Mouse (Mus musculus) hindbrain, embryonic 13.5 days (tissue): Measurements from ENCODE around the gene Cers5. TPM values are rescaled to one million over a fixed set of nuclear protein-coding genes. Genes with fewer than 3 reads are reported as not detected.

Source experiments
- ATAC-seq: fragments of 200-750 bp; cut with Nextera tagmentation; 2 replicates; pipeline ENCODE4 v1.8.0; 2017; ENCODE audit warnings: moderate TSS enrichment; ENCODE audit not compliant: low FRiP score
- H3K27ac ChIP-seq: fragments of 300-500 bp; sonication (generic); 2 replicates; pipeline ENCODE4 v1.5.1; 2015; ENCODE audit warnings: inconsistent platforms, mild to moderate bottlenecking, moderate library complexity
- H3K27me3 ChIP-seq: fragments of 300-500 bp; sonication (generic); 2 replicates; pipeline ENCODE4 v1.6.1; 2015; ENCODE audit warnings: mild to moderate bottlenecking, inconsistent platforms
- H3K36me3 ChIP-seq: fragments of 300-500 bp; sonication (generic); 2 replicates; pipeline ENCODE4 v1.6.1; 2015; ENCODE audit warnings: mild to moderate bottlenecking, inconsistent platforms
- H3K4me1 ChIP-seq: fragments of 300-500 bp; sonication (generic); replicated peaks from 2 replicates; pipeline ENCODE4 v1.6.1; 2015; ENCODE audit warnings: inconsistent platforms
- H3K4me2 ChIP-seq: fragments of 300-500 bp; sonication (generic); 2 replicates; pipeline ENCODE4 v1.6.1; 2015; ENCODE audit warnings: inconsistent platforms, mild to moderate bottlenecking, moderate library complexity
- H3K4me3 ChIP-seq: fragments of 300-500 bp; sonication (generic); 2 replicates; pipeline ENCODE4 v1.5.1; 2015; ENCODE audit warnings: mild to moderate bottlenecking, inconsistent platforms
- H3K9ac ChIP-seq: fragments of 300-500 bp; sonication (generic); 2 replicates; pipeline ENCODE4 v1.6.1; 2015; ENCODE audit warnings: mild to moderate bottlenecking, inconsistent platforms
- H3K9me3 ChIP-seq: fragments of 300-500 bp; sonication (generic); 2 replicates; pipeline ENCODE4 v1.6.1; 2016; ENCODE audit warnings: inconsistent platforms
- WGBS: fragments of 180-500 bp; shearing (Covaris S2); methylation state at CpG from one replicate; pipeline ENCODE4 v1.1.7; 2015; 5-methylcytosine and 5-hydroxymethylcytosine counted together
- polyA plus RNA-seq: library from polyadenylated mRNA; unstranded; fragments of >200 nt; fragmentation: Nextera tagmentation; extraction: Ambion mirVana; gene quantifications from 2 replicates; pipeline ENCODE4 v1.2.1, GENCODE M21; 2015

The Cers5 gene
- polyA plus RNA-seq, 1 experiment from 2014 or later = 74.3 TPM

- 39% methylated on average over 20 of the region's 20 CpGs for WGBS
- peaks cover 20% of the 10 kb centered on the region for H3K4me1 ChIP-seq
- no peak overlapping the region for H3K27ac ChIP-seq
- no peak overlapping the region for H3K4me2 ChIP-seq
- H3K27me3 ChIP-seq = no peaks in the 10 kb centered on the region
- H3K36me3 ChIP-seq = peaks cover 65% of the 10 kb centered on the region
- no peaks in the 10 kb centered on the region for H3K9me3 ChIP-seq
- peak overlapping the region; percentile 46; the same call in 1 of the 2 replicates for H3K9ac ChIP-seq
- no peak for ATAC-seq
- H3K4me3 ChIP-seq = no peak overlapping the region
These were observed 74.1 kb downstream of the Cers5 start for GRCm38 (mm10) chr15:99698533-99699085.

GRCm38 (mm10) chr15:99697309-99697708 is 75.4 kb downstream of the Cers5 start:
- Histone ChIP-seq H3K9me3 (no peaks in the 10 kb centered on the region), H3K4me1 (peaks cover 22% of the 10 kb centered on the region), H3K4me3 (no peak overlapping the region), H3K27ac (no peak overlapping the region), H3K9ac (no peak overlapping the region), H3K27me3 (no peaks in the 10 kb centered on the region), H3K36me3 (peaks cover 72% of the 10 kb centered on the region), H3K4me2 (no peak overlapping the region)
- 40% methylated on average over 2 of the region's 2 CpGs for WGBS
- no peak for ATAC-seq

DNA sequence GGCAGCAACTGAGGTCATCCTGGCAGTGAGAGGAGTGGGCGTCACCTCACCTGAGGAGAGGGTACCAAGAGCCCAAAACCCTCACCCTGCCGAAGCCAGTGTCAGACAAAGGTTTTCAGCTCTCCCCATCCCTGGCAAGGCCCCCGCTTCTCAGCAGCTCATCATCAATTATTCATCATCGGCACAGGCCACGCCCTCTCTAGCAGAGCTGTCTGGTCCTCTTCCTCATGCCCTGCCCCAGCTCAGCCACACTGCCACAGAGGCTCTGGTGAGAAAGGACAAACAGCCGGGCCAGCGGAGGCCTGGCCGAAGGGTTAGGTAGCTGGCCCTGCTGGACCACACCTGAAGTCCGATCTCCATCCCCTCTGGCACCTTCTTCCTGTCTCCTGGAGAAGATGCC is 80.7 kb downstream of the Cers5 start:
- ATAC-seq = 0 out of 2 replicates have a peak, but pooled peaks have one; percentile 32
- peaks cover 45% of the 10 kb centered on the region for H3K4me1 ChIP-seq
- peak overlapping the region; percentile 26; the same call in 1 of the 2 replicates for H3K4me2 ChIP-seq

DNA sequence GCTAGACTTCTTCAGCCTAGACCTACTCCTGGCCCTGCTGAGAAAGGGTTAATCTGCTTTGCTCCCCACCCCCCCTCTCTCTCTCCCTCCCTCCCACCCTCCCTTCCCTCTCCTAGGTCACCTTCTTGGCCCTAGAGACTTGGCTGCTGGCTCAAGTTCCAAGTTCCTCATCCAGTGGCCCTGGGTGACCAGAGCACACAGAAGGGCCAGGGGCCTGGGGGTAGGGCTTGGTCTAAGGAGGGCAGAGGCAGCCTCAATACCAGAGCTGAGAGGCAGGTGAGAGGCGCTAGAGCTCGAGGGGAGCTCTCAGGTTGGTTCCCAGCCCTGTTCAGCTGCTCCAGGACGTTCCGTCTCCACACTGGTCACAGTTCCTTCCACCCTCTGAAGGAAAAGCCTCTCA is 81.8 kb downstream of the Cers5 start:
- WGBS = 27% methylated on average over 4 of the region's 4 CpGs
- H3K27me3 ChIP-seq = no peaks in the 10 kb centered on the region
- H3K4me1 ChIP-seq = peaks cover 45% of the 10 kb centered on the region
- no peak for ATAC-seq
- H3K4me2 ChIP-seq = no peak overlapping the region
- H3K27ac ChIP-seq = peak overlapping the region; percentile 71
- H3K9ac ChIP-seq = peak overlapping the region; percentile 35
- no peak overlapping the region for H3K4me3 ChIP-seq
- peaks cover 49% of the 10 kb centered on the region for H3K36me3 ChIP-seq
- no peaks in the 10 kb centered on the region for H3K9me3 ChIP-seq

More for the DNA sequence above, 80.7 kb downstream of the Cers5 start:
- Histone ChIP-seq H3K27me3 (no peaks in the 10 kb centered on the region), H3K9me3 (no peaks in the 10 kb centered on the region), H3K9ac (peak overlapping the region; percentile 49), H3K4me3 (no peak overlapping the region), H3K36me3 (peaks cover 49% of the 10 kb centered on the region), H3K27ac (peak overlapping the region; percentile 79)
- WGBS = 34% methylated on average over 9 of the region's 9 CpGs

GRCm38 (mm10) chr15:99688712-99689111 is 84.0 kb downstream of the Cers5 start:
- Histone ChIP-seq H3K4me3 (no peak overlapping the region), H3K4me1 (peaks cover 36% of the 10 kb centered on the region), H3K36me3 (peaks cover 52% of the 10 kb centered on the region), H3K9me3 (no peaks in the 10 kb centered on the region), H3K27ac (no peak overlapping the region), H3K4me2 (no peak overlapping the region), H3K27me3 (no peaks in the 10 kb centered on the region), H3K9ac (no peak overlapping the region)
- peak; percentile 41; the same call in 1 of the 2 replicates for ATAC-seq
- WGBS = 4% methylated on average over 4 of the region's 4 CpGs

Other genes starting within 250 kb of the Cers5 start
- gene Faim2, start 244.7 kb downstream of the Cers5 start, polyA plus RNA-seq = 16.5 and 16.6 TPM in 2 replicates
- gene Aqp2, start 193.8 kb downstream of the Cers5 start, polyA plus RNA-seq = not detected in 2 replicates
- 2.1 and 2.5 TPM in 2 replicates for gene Aqp5, start 182.1 kb downstream of the Cers5 start, polyA plus RNA-seq
- 2.6 and 3.2 TPM in 2 replicates for gene Aqp6, start 171.5 kb downstream of the Cers5 start, polyA plus RNA-seq
- 97.6 and 102 TPM in 2 replicates for gene Racgap1, start 121.2 kb downstream of the Cers5 start, polyA plus RNA-seq
- 58.3 and 63.0 TPM in 2 replicates for gene Asic1, start 102.5 kb downstream of the Cers5 start, polyA plus RNA-seq
- gene Smarcd1, start 70.8 kb downstream of the Cers5 start, polyA plus RNA-seq = 134 and 145 TPM in 2 replicates
- not detected in 2 replicates for gene Gm17349, start 67.4 kb downstream of the Cers5 start, polyA plus RNA-seq
- 1.6 and 2.1 TPM in 2 replicates for gene Gpd1, start 55.4 kb downstream of the Cers5 start, polyA plus RNA-seq
- gene Cox14, start 47.3 kb downstream of the Cers5 start, polyA plus RNA-seq = 160 and 174 TPM in 2 replicates
- 20.6 and 20.9 TPM in 2 replicates for gene Lima1, start 102.6 kb upstream of the Cers5 start, polyA plus RNA-seq
- not detected in 2 replicates for gene Fam186a, start 194.2 kb upstream of the Cers5 start, polyA plus RNA-seq
- gene Larp4, start 197.2 kb upstream of the Cers5 start, polyA plus RNA-seq = 23.1 and 23.3 TPM in 2 replicates